Mouse (Mus musculus): ENCODE measurements around the gene Gm20605. TPM values are rescaled to one million over a fixed set of nuclear protein-coding genes. Genes with fewer than 3 reads are reported as not detected.

Gene Gm20605
- 11.0 and 12.6 TPM in 2 replicates for polyA plus RNA-seq (2012; rRNA removed)

DNA sequence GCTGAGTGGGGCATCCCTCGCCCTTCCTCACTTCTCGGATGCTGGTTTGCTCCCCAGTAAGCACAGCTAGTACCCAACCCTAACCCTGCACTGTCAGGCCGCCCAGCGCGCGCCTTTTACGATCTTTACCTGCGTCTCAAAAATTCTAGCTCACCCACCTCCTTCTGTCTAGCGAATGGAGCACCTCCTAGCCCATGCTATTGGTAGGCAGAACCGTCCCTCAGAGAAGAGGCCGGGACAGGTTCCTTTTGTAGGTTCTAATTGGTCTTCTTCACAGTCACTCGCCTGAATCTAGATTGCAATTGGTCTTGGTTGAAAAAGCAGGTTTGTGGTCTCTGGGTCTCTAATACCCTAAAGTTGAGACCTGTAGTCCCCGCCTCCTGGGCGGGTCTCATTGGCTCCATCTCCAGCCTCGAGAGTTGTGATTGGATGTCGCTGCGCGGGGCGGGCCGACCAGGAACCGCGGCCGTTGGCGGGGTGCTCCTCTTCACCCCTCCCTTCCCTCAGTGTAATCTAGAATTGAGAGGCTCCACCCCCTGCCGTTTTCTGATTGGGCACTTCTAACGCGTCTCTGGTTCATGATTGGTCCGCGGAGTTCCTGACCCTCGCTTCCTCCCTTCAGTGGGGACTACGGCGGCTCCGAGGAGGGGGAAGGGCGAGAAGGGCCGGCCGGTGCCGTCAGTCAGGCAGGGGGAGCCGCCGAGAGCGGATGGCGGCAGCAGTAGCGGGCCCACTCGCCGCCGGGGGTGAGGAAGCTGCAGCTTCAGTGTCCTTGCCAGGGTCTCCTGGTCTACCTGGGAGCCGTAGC lies at the start of gene Gm20605, which contains the start of the genes Fbxo24 and Lrch4:
Gm20605 (plus strand) TSS at position 678 of the 808 bp plus-strand sequence.
Fbxo24 (minus strand) TSS at position 505 of the 808 bp plus-strand sequence.
Lrch4 (plus strand) TSS at position 624 of the 808 bp plus-strand sequence.
- no peak for TF ChIP-seq CTCF (IDR thresholded peaks at IDR 0.05; ENCODE audit: extremely low read depth, insufficient read depth, low read length)
- TF ChIP-seq POLR2A (IDR thresholded peaks at IDR 0.05; ENCODE audit: extremely low read depth, insufficient read depth, low read length): peak; percentile 93
- H3K4me3 ChIP-seq (ENCODE audit: insufficient read depth, low read length): peak within 1 kb of the TSS; percentile 90
- no peaks in the 10 kb centered on the region for H3K4me1 ChIP-seq (ENCODE audit: control insufficient read depth, insufficient read depth, low read length)

GRCm38 (mm10) chr5:137580246-137580645 lies 48.7 kb upstream of the Gm20605 start:
- Histone ChIP-seq H3K27ac (ENCODE audit: insufficient read depth, low read length) (no peak overlapping the region), H3K4me1 (ENCODE audit: control insufficient read depth, insufficient read depth, low read length) (no peaks in the 10 kb centered on the region), H3K4me3 (ENCODE audit: insufficient read depth, low read length) (no peak overlapping the region)
- TF ChIP-seq POLR2A (IDR thresholded peaks at IDR 0.05; ENCODE audit: extremely low read depth, insufficient read depth, low read length): no peak
- no peak for TF ChIP-seq CTCF (IDR thresholded peaks at IDR 0.05; ENCODE audit: extremely low read depth, insufficient read depth, low read length)

More for the DNA sequence above, at the start of gene Gm20605, which contains the start of the genes Fbxo24 and Lrch4:
- peak within 1 kb of the TSS; percentile 79 for H3K27ac ChIP-seq (ENCODE audit: insufficient read depth, low read length)

DNA sequence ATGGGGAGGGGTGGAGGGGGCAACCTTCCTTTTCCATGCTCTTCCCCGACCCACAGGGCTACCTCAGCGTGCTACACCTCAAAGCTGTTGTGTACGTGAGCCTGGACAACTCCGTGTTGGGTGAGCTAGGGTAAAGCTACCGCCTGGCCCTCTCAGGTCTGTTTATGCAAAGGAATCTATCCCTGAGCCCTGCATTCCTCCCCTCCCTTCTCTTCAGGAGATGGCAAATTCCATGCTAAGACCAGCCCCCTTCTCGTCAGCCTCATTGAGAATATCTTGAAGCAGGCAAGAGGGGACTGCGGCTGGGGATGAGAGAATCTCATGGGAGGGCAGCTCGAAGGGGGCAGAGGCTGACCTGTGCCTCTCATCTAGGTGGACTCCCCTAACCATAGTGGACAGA lies 46.3 kb upstream of the Gm20605 start:
- no peaks in the 10 kb centered on the region for H3K4me1 ChIP-seq (ENCODE audit: control insufficient read depth, insufficient read depth, low read length)
- no peak overlapping the region for H3K27ac ChIP-seq (ENCODE audit: insufficient read depth, low read length)
- TF ChIP-seq POLR2A (IDR thresholded peaks at IDR 0.05; ENCODE audit: extremely low read depth, insufficient read depth, low read length) (no peak), CTCF (IDR thresholded peaks at IDR 0.05; ENCODE audit: extremely low read depth, insufficient read depth, low read length) (no peak)
- H3K4me3 ChIP-seq (ENCODE audit: insufficient read depth, low read length): no peak overlapping the region

DNA sequence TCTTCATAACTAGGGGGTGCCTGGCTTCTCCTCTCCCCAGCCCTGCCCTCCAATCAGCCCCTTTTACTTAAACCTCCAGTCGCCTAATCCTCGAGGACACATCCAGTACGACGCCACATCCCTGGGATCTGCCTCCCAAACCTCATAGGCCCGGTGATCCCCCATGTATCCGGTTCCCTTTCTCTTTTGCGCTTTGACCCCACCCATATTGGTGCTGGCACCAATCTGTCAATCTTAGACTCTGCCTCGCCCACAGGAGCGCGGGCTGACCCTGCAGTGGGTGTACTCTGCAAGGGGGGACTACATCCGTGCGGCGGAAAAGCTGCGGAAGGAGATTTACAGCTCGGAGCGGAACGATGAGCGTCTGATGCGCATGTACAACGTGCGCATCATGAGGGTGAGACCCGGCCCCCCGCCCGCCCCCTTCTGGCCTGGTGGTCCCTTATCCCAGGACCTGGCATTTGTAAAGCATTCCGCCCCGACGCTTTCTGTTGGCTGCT lies 45.3 kb upstream of the Gm20605 start:
- Histone ChIP-seq H3K4me1 (ENCODE audit: control insufficient read depth, insufficient read depth, low read length) (no peaks in the 10 kb centered on the region), H3K4me3 (ENCODE audit: insufficient read depth, low read length) (peak overlapping the region; percentile 16), H3K27ac (ENCODE audit: insufficient read depth, low read length) (no peak overlapping the region)
- TF ChIP-seq CTCF (IDR thresholded peaks at IDR 0.05; ENCODE audit: extremely low read depth, insufficient read depth, low read length) (no peak), POLR2A (IDR thresholded peaks at IDR 0.05; ENCODE audit: extremely low read depth, insufficient read depth, low read length) (no peak; the same call in 1 of the 2 replicates)

GRCm38 (mm10) chr5:137584976-137585375 lies 44.0 kb upstream of the Gm20605 start:
- Histone ChIP-seq H3K4me3 (ENCODE audit: insufficient read depth, low read length) (no peak overlapping the region), H3K4me1 (ENCODE audit: control insufficient read depth, insufficient read depth, low read length) (no peaks in the 10 kb centered on the region), H3K27ac (ENCODE audit: insufficient read depth, low read length) (no peak overlapping the region)
- TF ChIP-seq CTCF (IDR thresholded peaks at IDR 0.05; ENCODE audit: extremely low read depth, insufficient read depth, low read length) (peak; percentile 56), POLR2A (IDR thresholded peaks at IDR 0.05; ENCODE audit: extremely low read depth, insufficient read depth, low read length) (no peak)

- Histone ChIP-seq H3K4me1 (ENCODE audit: control insufficient read depth, insufficient read depth, low read length) (no peaks in the 10 kb centered on the region), H3K27ac (ENCODE audit: insufficient read depth, low read length) (no peak overlapping the region), H3K4me3 (ENCODE audit: insufficient read depth, low read length) (no peak overlapping the region)
- TF ChIP-seq CTCF (IDR thresholded peaks at IDR 0.05; ENCODE audit: extremely low read depth, insufficient read depth, low read length) (no peak), POLR2A (IDR thresholded peaks at IDR 0.05; ENCODE audit: extremely low read depth, insufficient read depth, low read length) (no peak)
Measured at GRCm38 (mm10) chr5:137590507-137590906, 38.5 kb upstream of the Gm20605 start.

- Histone ChIP-seq H3K27ac (ENCODE audit: insufficient read depth, low read length) (no peak overlapping the region), H3K4me1 (ENCODE audit: control insufficient read depth, insufficient read depth, low read length) (peaks cover 4% of the 10 kb centered on the region), H3K4me3 (ENCODE audit: insufficient read depth, low read length) (no peak overlapping the region)
- no peak for TF ChIP-seq CTCF (IDR thresholded peaks at IDR 0.05; ENCODE audit: extremely low read depth, insufficient read depth, low read length)
- no peak for TF ChIP-seq POLR2A (IDR thresholded peaks at IDR 0.05; ENCODE audit: extremely low read depth, insufficient read depth, low read length)
Measured at GRCm38 (mm10) chr5:137595921-137596320, 33.1 kb upstream of the Gm20605 start.

GRCm38 (mm10) chr5:137596601-137597261 lies 32.2 kb upstream of the Gm20605 start:
- H3K27ac ChIP-seq (ENCODE audit: insufficient read depth, low read length): no peak overlapping the region
- H3K4me3 ChIP-seq (ENCODE audit: insufficient read depth, low read length): no peak overlapping the region; the same call in 1 of the 2 replicates
- TF ChIP-seq CTCF (IDR thresholded peaks at IDR 0.05; ENCODE audit: extremely low read depth, insufficient read depth, low read length): no peak
- TF ChIP-seq POLR2A (IDR thresholded peaks at IDR 0.05; ENCODE audit: extremely low read depth, insufficient read depth, low read length): no peak
- H3K4me1 ChIP-seq (ENCODE audit: control insufficient read depth, insufficient read depth, low read length): peaks cover 4% of the 10 kb centered on the region

DNA sequence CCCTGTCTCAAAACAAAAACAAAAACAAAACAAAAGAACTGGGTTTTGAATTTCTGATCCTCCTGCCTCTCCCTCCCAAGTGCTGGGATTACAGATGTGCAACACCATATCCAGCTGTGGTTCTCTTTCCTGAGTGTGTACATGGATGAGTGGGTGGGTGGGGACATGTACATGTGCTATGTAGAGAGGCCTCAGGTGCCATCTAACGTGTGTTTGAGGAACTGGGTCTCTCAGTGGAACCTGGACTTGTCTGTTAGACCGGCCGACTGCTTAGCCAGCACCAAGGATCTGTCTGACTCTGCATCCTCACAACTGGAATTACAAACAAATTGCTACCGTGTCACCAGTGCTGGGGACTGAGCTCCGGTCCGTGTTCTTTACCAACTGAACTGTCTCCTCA lies 31.4 kb upstream of the Gm20605 start:
- peaks cover 4% of the 10 kb centered on the region for H3K4me1 ChIP-seq (ENCODE audit: control insufficient read depth, insufficient read depth, low read length)
- H3K4me3 ChIP-seq (ENCODE audit: insufficient read depth, low read length): no peak overlapping the region
- H3K27ac ChIP-seq (ENCODE audit: insufficient read depth, low read length): no peak overlapping the region
- no peak for TF ChIP-seq CTCF (IDR thresholded peaks at IDR 0.05; ENCODE audit: extremely low read depth, insufficient read depth, low read length)
- no peak for TF ChIP-seq POLR2A (IDR thresholded peaks at IDR 0.05; ENCODE audit: extremely low read depth, insufficient read depth, low read length)
